Mouse (Mus musculus) forebrain, embryonic 12.5 days (tissue): ENCODE results near the gene Snrpc. TPM values are rescaled to one million over a fixed set of nuclear protein-coding genes. Genes with fewer than 3 reads are reported as not detected.
A peak's percentile ranks its signal among the peaks of the same experiment; 100 is the strongest.

Source experiments
- ATAC-seq: fragments of 200-750 bp; cut with Nextera tagmentation; 2 replicates; pipeline ENCODE4 v1.8.0; 2017; ENCODE audit warnings: moderate TSS enrichment; ENCODE audit not compliant: low FRiP score
- H3K27ac ChIP-seq: fragments of 300-500 bp; sonication (generic); 2 replicates; pipeline ENCODE4 v1.5.1; 2016; ENCODE audit warnings: mild to moderate bottlenecking
- H3K27me3 ChIP-seq: fragments of 300-500 bp; sonication (generic); 2 replicates; pipeline ENCODE4 v1.6.1; 2016; ENCODE audit warnings: mild to moderate bottlenecking
- H3K36me3 ChIP-seq: fragments of 300-500 bp; sonication (generic); replicated peaks from 2 replicates; pipeline ENCODE4 v1.6.1; 2016; ENCODE audit warnings: mild to moderate bottlenecking
- H3K4me1 ChIP-seq: fragments of 300-500 bp; sonication (generic); 2 replicates; pipeline ENCODE4 v1.6.1; 2016
- H3K4me2 ChIP-seq: fragments of 300-500 bp; sonication (generic); 2 replicates; pipeline ENCODE4 v1.6.1; 2016; ENCODE audit warnings: mild to moderate bottlenecking, moderate library complexity
- H3K4me3 ChIP-seq: fragments of 300-500 bp; sonication (generic); replicated peaks from 2 replicates; pipeline ENCODE4 v1.5.1; 2016; ENCODE audit warnings: mild to moderate bottlenecking
- H3K9ac ChIP-seq: fragments of 300-500 bp; sonication (generic); 2 replicates; pipeline ENCODE4 v1.6.1; 2016; ENCODE audit warnings: mild to moderate bottlenecking
- H3K9me3 ChIP-seq: fragments of 300-500 bp; sonication (generic); 2 replicates; pipeline ENCODE4 v1.6.1; 2016
- WGBS: fragments of 180-500 bp; shearing (Covaris S2); methylation state at CpG from one replicate; pipeline ENCODE4 v1.1.7; 2016; 5-methylcytosine and 5-hydroxymethylcytosine counted together
- polyA plus RNA-seq: library from polyadenylated mRNA; unstranded; fragments of >200 nt; fragmentation: Nextera tagmentation; extraction: Ambion mirVana; gene quantifications from 2 replicates; pipeline ENCODE4 v1.2.1, GENCODE M21; 2016

The Snrpc gene
- polyA plus RNA-seq, 1 experiment from 2014 or later = 367 TPM

GRCm38 (mm10) chr17:27803752-27804151, 34.2 kb upstream of the Snrpc start:
- Histone ChIP-seq H3K27ac (no peak overlapping the region), H3K9me3 (no peaks in the 10 kb centered on the region), H3K4me1 (peaks cover 15% of the 10 kb centered on the region), H3K4me3 (no peak overlapping the region), H3K4me2 (no peak overlapping the region), H3K9ac (no peak overlapping the region), H3K36me3 (no peaks in the 10 kb centered on the region), H3K27me3 (no peaks in the 10 kb centered on the region)
- WGBS = 81% methylated on average over 4 of the region's 4 CpGs
- ATAC-seq = no peak

DNA sequence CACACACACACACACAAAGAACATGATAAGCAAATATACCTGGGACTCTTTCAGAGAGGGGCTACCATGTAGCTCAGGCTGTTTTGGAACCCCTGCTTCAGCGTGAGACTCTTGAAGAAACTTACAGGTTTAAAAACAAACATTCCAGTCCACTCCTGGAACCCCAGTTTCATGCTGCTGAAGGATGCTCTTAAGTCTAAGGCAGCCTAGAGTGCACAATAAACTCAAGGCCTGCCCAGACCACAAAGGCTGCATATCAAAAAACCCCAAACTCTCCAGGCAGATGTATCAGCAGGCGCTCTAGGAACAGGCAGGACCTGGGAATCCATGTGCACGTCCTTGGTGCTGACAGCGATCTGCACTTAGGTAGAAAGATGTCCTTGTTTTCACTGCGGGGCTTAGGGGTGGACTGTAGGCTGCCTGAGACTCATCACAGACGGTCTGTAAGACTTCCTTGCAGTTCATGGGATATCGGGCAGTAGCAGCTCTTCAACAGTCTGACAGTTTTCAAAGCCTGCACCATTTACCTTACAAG, 33.7 kb upstream of the Snrpc start:
- Histone ChIP-seq H3K4me3 (no peak overlapping the region), H3K27ac (no peak overlapping the region), H3K9me3 (no peaks in the 10 kb centered on the region), H3K4me2 (no peak overlapping the region), H3K27me3 (no peaks in the 10 kb centered on the region), H3K9ac (no peak overlapping the region), H3K36me3 (no peaks in the 10 kb centered on the region), H3K4me1 (peaks cover 15% of the 10 kb centered on the region)
- no peak for ATAC-seq
- WGBS = 90% methylated on average over 7 of the region's 7 CpGs

- no peaks in the 10 kb centered on the region for H3K9me3 ChIP-seq
- H3K4me1 ChIP-seq = peaks cover 10% of the 10 kb centered on the region
- no peak overlapping the region for H3K4me3 ChIP-seq
- no peaks in the 10 kb centered on the region for H3K27me3 ChIP-seq
- ATAC-seq = no peak
- H3K27ac ChIP-seq = no peak overlapping the region
- no peaks in the 10 kb centered on the region for H3K36me3 ChIP-seq
- 86% methylated on average over 10 of the region's 10 CpGs for WGBS
- H3K4me2 ChIP-seq = no peak overlapping the region
- no peak overlapping the region for H3K9ac ChIP-seq
Observed at GRCm38 (mm10) chr17:27804803-27805770, 32.9 kb upstream of the Snrpc start.

- no peak overlapping the region for H3K4me2 ChIP-seq
- no peak for ATAC-seq
- H3K9ac ChIP-seq = no peak overlapping the region
- H3K4me3 ChIP-seq = no peak overlapping the region
- H3K36me3 ChIP-seq = no peaks in the 10 kb centered on the region
- H3K9me3 ChIP-seq = no peaks in the 10 kb centered on the region
- H3K27ac ChIP-seq = no peak overlapping the region
- 83% methylated on average over 2 of the region's 2 CpGs for WGBS
- no peaks in the 10 kb centered on the region for H3K27me3 ChIP-seq
- peaks cover 7% of the 10 kb centered on the region; the same call in 1 of the 2 replicates for H3K4me1 ChIP-seq
Observed at GRCm38 (mm10) chr17:27807542-27808078, 30.3 kb upstream of the Snrpc start.

DNA sequence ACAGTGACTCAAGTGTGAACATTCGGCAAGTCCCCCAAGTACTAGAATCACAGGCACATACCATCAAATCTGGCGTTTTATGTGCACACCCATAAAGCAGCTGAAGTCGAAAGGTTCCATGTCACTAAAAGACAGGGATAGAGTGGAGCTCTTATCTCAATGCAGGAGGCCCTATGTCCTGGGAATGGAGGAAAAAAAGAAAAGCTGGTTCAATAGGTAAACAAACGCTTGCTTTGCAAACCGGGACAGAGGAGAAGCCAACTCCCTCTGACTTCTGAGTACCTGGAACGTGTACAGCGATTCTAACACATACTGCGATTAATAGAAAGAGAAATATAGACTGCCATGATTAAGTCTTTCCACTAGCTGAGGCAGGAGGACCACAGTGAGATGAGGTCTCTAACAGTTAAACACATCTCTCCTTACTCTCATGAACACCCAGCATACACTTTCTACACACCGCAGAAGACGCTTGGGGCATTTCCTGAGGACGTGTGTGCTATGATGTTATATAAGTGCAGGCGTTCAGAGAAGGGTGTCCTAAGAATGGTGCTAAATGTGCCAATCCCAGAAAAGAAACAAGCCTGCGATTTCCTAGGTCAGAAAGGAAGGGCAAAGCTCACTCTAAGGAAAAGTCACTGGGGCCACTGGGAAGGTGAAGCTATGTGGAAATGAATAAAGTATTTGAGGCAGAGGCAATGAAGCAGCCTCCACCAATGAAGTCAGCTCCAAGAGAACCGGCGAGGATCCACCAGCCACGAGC, 27.2 kb upstream of the Snrpc start:
- WGBS = 92% methylated on average over 16 of the region's 16 CpGs
- Histone ChIP-seq H3K9me3 (no peaks in the 10 kb centered on the region), H3K9ac (no peak overlapping the region), H3K4me1 (peaks cover 4% of the 10 kb centered on the region; the same call in 1 of the 2 replicates), H3K27me3 (no peaks in the 10 kb centered on the region), H3K4me3 (no peak overlapping the region), H3K4me2 (no peak overlapping the region), H3K27ac (no peak overlapping the region), H3K36me3 (no peaks in the 10 kb centered on the region)
- no peak for ATAC-seq

GRCm38 (mm10) chr17:27811980-27812379, 26.0 kb upstream of the Snrpc start:
- Histone ChIP-seq H3K36me3 (no peaks in the 10 kb centered on the region), H3K27ac (no peak overlapping the region), H3K27me3 (no peaks in the 10 kb centered on the region), H3K4me1 (0 out of 2 replicates have a peak, but pooled peaks cover 4% of the 10 kb centered on the region), H3K9ac (no peak overlapping the region), H3K9me3 (no peaks in the 10 kb centered on the region), H3K4me3 (no peak overlapping the region), H3K4me2 (no peak overlapping the region)
- 80% methylated on average over 3 of the region's 3 CpGs for WGBS
- no peak for ATAC-seq

- peaks cover 23% of the 10 kb centered on the region for H3K4me1 ChIP-seq
- no peaks in the 10 kb centered on the region for H3K27me3 ChIP-seq
- H3K4me3 ChIP-seq = no peak overlapping the region
- H3K36me3 ChIP-seq = no peaks in the 10 kb centered on the region
- no peak overlapping the region for H3K27ac ChIP-seq
- ATAC-seq = no peak
- H3K4me2 ChIP-seq = no peak overlapping the region
- H3K9ac ChIP-seq = no peak overlapping the region
- no peaks in the 10 kb centered on the region for H3K9me3 ChIP-seq
Observed at GRCm38 (mm10) chr17:27814606-27815005, 23.3 kb upstream of the Snrpc start.

- Histone ChIP-seq H3K9me3 (no peaks in the 10 kb centered on the region), H3K4me2 (peak overlapping the region; percentile 77), H3K36me3 (no peaks in the 10 kb centered on the region), H3K27ac (no peak overlapping the region), H3K9ac (peak overlapping the region; percentile 95), H3K27me3 (no peaks in the 10 kb centered on the region), H3K4me3 (peak overlapping the region; percentile 98), H3K4me1 (peaks cover 27% of the 10 kb centered on the region)
- 24% methylated on average over 7 of the region's 7 CpGs for WGBS
- ATAC-seq = no peak
Observed at GRCm38 (mm10) chr17:27819011-27819410, 18.9 kb upstream of the Snrpc start.

- H3K9me3 ChIP-seq = no peaks in the 10 kb centered on the region
- WGBS = under 1% methylated on average over 20 of the region's 20 CpGs
- peak overlapping the region; percentile 81; the same call in 1 of the 2 replicates for H3K27ac ChIP-seq
- H3K4me1 ChIP-seq = peaks cover 27% of the 10 kb centered on the region
- H3K27me3 ChIP-seq = no peaks in the 10 kb centered on the region
- peak overlapping the region; percentile 95 for H3K9ac ChIP-seq
- H3K4me2 ChIP-seq = peak overlapping the region; percentile 77
- no peak for ATAC-seq
- no peaks in the 10 kb centered on the region for H3K36me3 ChIP-seq
- H3K4me3 ChIP-seq = peak overlapping the region; percentile 98
Observed at GRCm38 (mm10) chr17:27819521-27819970, 18.4 kb upstream of the Snrpc start.

- Histone ChIP-seq H3K27me3 (no peaks in the 10 kb centered on the region), H3K4me1 (peaks cover 27% of the 10 kb centered on the region), H3K4me3 (peak overlapping the region; percentile 98), H3K9ac (peak overlapping the region; percentile 95), H3K4me2 (peak overlapping the region; percentile 77), H3K36me3 (no peaks in the 10 kb centered on the region), H3K9me3 (no peaks in the 10 kb centered on the region), H3K27ac (peak overlapping the region; percentile 81)
- WGBS = 0% methylated on average over 57 of the region's 62 CpGs
- ATAC-seq = peak; percentile 89
Observed at GRCm38 (mm10) chr17:27819971-27820567, 17.9 kb upstream of the Snrpc start.

DNA sequence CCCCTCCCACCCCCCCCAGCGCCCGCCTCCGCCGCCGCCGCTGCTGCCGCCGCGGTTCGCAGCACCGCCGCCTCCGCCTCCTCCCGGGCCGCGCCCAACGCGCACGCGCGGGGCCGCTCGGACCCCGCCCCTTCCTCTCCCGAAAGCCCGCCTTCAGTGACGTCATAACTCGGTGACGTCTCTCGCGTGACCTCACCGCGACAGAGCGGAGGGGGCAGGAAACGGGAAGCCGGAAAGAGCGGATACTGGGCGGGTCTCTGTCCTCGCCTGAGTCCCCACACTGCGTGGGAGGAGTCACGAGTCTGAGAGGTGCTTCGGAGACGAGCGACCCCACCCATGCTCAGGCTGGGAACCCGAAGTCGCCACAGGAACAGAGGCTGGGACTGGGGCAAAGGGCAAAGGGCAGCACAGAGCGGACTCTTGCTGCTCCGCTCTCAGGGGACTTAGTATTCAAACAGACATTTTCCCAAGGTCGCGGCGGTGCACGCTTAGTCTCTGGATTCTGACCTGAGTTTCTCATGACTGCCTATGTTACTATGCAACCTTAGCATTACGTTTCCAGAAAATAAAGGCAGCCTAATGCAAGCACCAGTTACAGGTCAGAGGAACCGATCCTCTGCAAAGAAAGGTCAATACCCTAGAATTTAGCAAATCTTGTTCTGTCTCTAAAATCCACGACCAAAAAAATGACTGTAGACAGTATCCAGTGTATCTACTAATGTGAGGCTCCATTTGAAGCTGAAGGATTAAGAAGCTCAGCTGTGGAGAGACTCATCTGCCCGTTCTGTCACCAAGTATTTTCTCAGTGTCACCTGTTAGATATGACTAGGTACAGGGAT, 17.2 kb upstream of the Snrpc start, which contains the start of gene D17Wsu92e:
TSS of gene D17Wsu92e (minus strand) at position 81 of the 839 bp plus-strand sequence.
- Histone ChIP-seq H3K36me3 (no peaks in the 10 kb centered on the region), H3K9me3 (no peaks in the 10 kb centered on the region), H3K4me1 (peaks cover 29% of the 10 kb centered on the region), H3K4me3 (peak within 1 kb of the TSS; percentile 98), H3K27me3 (no peaks in the 10 kb centered on the region), H3K27ac (peak within 1 kb of the TSS; percentile 81), H3K4me2 (peak within 1 kb of the TSS; percentile 77), H3K9ac (peak within 1 kb of the TSS; percentile 95)
- WGBS = 4% methylated on average over 31 of the region's 56 CpGs
- ATAC-seq = peak; percentile 97
